ENCODE assay signal across 8 mouse cellular contexts in genomic region chr2:122146687-122147086, GRCm38 (mm10). TPM values are rescaled to one million over a fixed set of nuclear protein-coding genes. Genes with fewer than 3 reads are reported as not detected.
DNase-seq lines count a peak whose midpoint lies in the region; ATAC-seq and TF ChIP-seq lines count a peak whose summit lies in the region.
"Had no signal": no experiment of that assay in that cellular context is flagged by ENCODE, and none has a peak within 500 bp of the region (broad histone marks: within the 10 kb centered on the region; RNA-seq: fewer than 3 reads in every experiment).

No protein-coding gene starts in this region.

- peaks cover 9% of the 10 kb centered on the region for H3K36me3 ChIP-seq in heart, embryonic 13.5 days
- H3K36me3 ChIP-seq in myocyte (ENCODE audit: control insufficient read depth, insufficient read depth), result peaks cover 5% of the 10 kb centered on the region

- peaks cover 4% of the 10 kb centered on the region; the same call in 1 of the 2 replicates for H3K4me1 ChIP-seq in bone marrow, adult 2 months (ENCODE audit: control insufficient read depth, insufficient read depth, low read length)
- H3K4me1 ChIP-seq in heart, embryonic 13.5 days, result peaks cover 22% of the 10 kb centered on the region

- H3K79me2 ChIP-seq in myocyte (ENCODE audit: control insufficient read depth, insufficient read depth), result peaks cover 39% of the 10 kb centered on the region

- no peak for DNase-seq in left cerebral cortex, adult 2 months (ENCODE audit: extremely low spot score in 1 of 2, low spot score in 2 of 2)
- no peak for DNase-seq in left cerebral cortex, adult 18-20 months (ENCODE audit: low spot score in 2 of 2)
- no peak for DNase-seq in left cerebral cortex, postnatal 10 days (ENCODE audit: extremely low spot score in 1 of 2, low spot score in 2 of 2)
- DNase-seq in gastrocnemius, postnatal 4 days (ENCODE audit: low spot score in 2 of 2), result no peak

- peak overlapping the region; percentile 25; the same call in 1 of the 2 replicates for H3K27ac ChIP-seq in left cerebral cortex, adult 2 months
- H3K27ac ChIP-seq in bone marrow, adult 2 months (ENCODE audit: control insufficient read depth, insufficient read depth, low read depth, low read length, poor library complexity), result peak overlapping the region; percentile 90
- H3K27ac ChIP-seq in heart, embryonic 13.5 days (replicated peaks), result peak overlapping the region; percentile 63

- 0 out of 2 replicates have a peak, but pooled peaks have one; percentile 21 for TF ChIP-seq POLR2A in bone marrow, adult 2 months (IDR thresholded peaks at IDR 0.05; ENCODE audit: borderline replicate concordance, control insufficient read depth, low read depth, low read length)
- TF ChIP-seq POLR2A in myocyte (IDR thresholded peaks at IDR 0.05; ENCODE audit: insufficient read length, low read depth), result no peak

- H3K9me3 ChIP-seq in heart, embryonic 13.5 days, result no peaks in the 10 kb centered on the region

- no peak for ATAC-seq in heart, embryonic 13.5 days (ENCODE audit: extremely low read depth, insufficient number of reproducible peaks, low FRiP score, low TSS enrichment)

- WGBS in bone marrow, adult 2 months, result 10% methylated on average over 6 of the region's 6 CpGs
- WGBS in heart, embryonic 13.5 days, result 52% methylated on average over 6 of the region's 6 CpGs

- intact Hi-C loops in left cerebral cortex, adult 2 months (cut with DNase I), result loop anchor here (1.0 kb wide), 2 partner anchors 28 to 229 kb away; partner anchors contain the start of gene Spg11
- intact Hi-C loops in left cerebral cortex, postnatal 10 days (cut with DNase I), result no loop called here

- H3K4me2 ChIP-seq in heart, embryonic 13.5 days, result peak overlapping the region; percentile 79
- peak overlapping the region; percentile 80 for H3K4me2 ChIP-seq in myocyte (ENCODE audit: low read depth)

- TF ChIP-seq CTCF in left cerebral cortex, adult 2 months (IDR thresholded peaks at IDR 0.05), result no peak
- no peak for TF ChIP-seq CTCF in bone marrow, adult 2 months (IDR thresholded peaks at IDR 0.05; ENCODE audit: control insufficient read depth, insufficient read depth, low read length)

- H3ac ChIP-seq in myocyte (ENCODE audit: control insufficient read depth, insufficient read length), result no peak overlapping the region

- no peak overlapping the region for H3K4me3 ChIP-seq in left cerebral cortex, adult 2 months
- peak overlapping the region; percentile 64 for H3K4me3 ChIP-seq in bone marrow, adult 2 months (replicated peaks; ENCODE audit: control insufficient read depth, low read depth, low read length)
- H3K4me3 ChIP-seq in heart, embryonic 13.5 days, result 0 out of 2 replicates have a peak overlapping the region, but pooled peaks have one; percentile 81
- peak overlapping the region; percentile 91 for H3K4me3 ChIP-seq in myocyte

- H3K9ac ChIP-seq in heart, embryonic 13.5 days, result no peak overlapping the region

- H3K27me3 ChIP-seq in heart, embryonic 13.5 days (replicated peaks), result no peaks in the 10 kb centered on the region; the same call in 1 of the 2 replicates
- H3K27me3 ChIP-seq in myocyte (ENCODE audit: control insufficient read depth, insufficient read depth, insufficient read length), result no peaks in the 10 kb centered on the region

TF ChIP-seq in myocyte, 11 proteins besides CTCF, POLR2A, EP300 and RAD21:
- no peak for TF ChIP-seq MYOD1 (IDR thresholded peaks at IDR 0.05; ENCODE audit: control insufficient read depth in 1 of 3, insufficient read length in 2 of 3, low read depth in 2 of 3)

RNA-seq across cellular contexts. Expression of gene B2m, which starts 0.8 kb away (rescaled TPM):
- total RNA-seq in left cerebral cortex, adult 2 months (2021), result 100 to 1,000 TPM; 108 to 118 TPM
- total RNA-seq in left cerebral cortex, adult 18-20 months (2021), result 100 to 1,000 TPM; 121 to 139 TPM
- polyA plus RNA-seq in bone marrow, adult 2 months (2011; ENCODE audit: insufficient read depth, insufficient read length, low replicate concordance, missing spikeins), result 485 and 609 TPM in 2 replicates
- 268 and 284 TPM in 2 replicates for polyA plus RNA-seq in heart, embryonic 13.5 days (2015; fragmentation: Nextera tagmentation; extraction: Ambion mirVana)
- polyA plus RNA-seq in myocyte (2012; fragmentation: generic; extraction: Trizol), result 321 TPM
- total RNA-seq in left cerebral cortex, postnatal 10 days (2021), result 10 to 100 TPM; 72.1 to 76.8 TPM
- total RNA-seq in gastrocnemius, postnatal 4 days (2021), result 100 to 1,000 TPM; 168 to 182 TPM

RNA-seq across cellular contexts. Expression of gene Trim69, which starts 13.8 kb away (rescaled TPM):
- total RNA-seq in left cerebral cortex, adult 2 months (2021), result not detected
- not detected for total RNA-seq in left cerebral cortex, adult 18-20 months (2021)
- not detected in 2 replicates for polyA plus RNA-seq in bone marrow, adult 2 months (2011; ENCODE audit: insufficient read depth, insufficient read length, low replicate concordance, missing spikeins)
- 0.14 TPM in 1 of 2 replicates, not detected in the other for polyA plus RNA-seq in heart, embryonic 13.5 days (2015; fragmentation: Nextera tagmentation; extraction: Ambion mirVana)
- polyA plus RNA-seq in myocyte (2012; fragmentation: generic; extraction: Trizol), result 0.04 TPM
- not detected for total RNA-seq in left cerebral cortex, postnatal 10 days (2021)
- total RNA-seq in gastrocnemius, postnatal 4 days (2021), result not detected
- total RNA-seq: layer of hippocampus, postnatal 14 days had no signal

RNA-seq across cellular contexts. Expression of gene Spg11, which starts 28.5 kb away (rescaled TPM):
- 10 to 100 TPM; 15.5 to 16.2 TPM for total RNA-seq in left cerebral cortex, adult 2 months (2021)
- 10 to 100 TPM; 15.9 to 16.1 TPM for total RNA-seq in left cerebral cortex, adult 18-20 months (2021)
- 1.7 and 6.3 TPM in 2 replicates for polyA plus RNA-seq in bone marrow, adult 2 months (2011; ENCODE audit: insufficient read depth, insufficient read length, low replicate concordance, missing spikeins)
- 4.7 and 4.9 TPM in 2 replicates for polyA plus RNA-seq in heart, embryonic 13.5 days (2015; fragmentation: Nextera tagmentation; extraction: Ambion mirVana)
- polyA plus RNA-seq in myocyte (2012; fragmentation: generic; extraction: Trizol), result 5.8 TPM
- total RNA-seq in left cerebral cortex, postnatal 10 days (2021), result 10 to 100 TPM; 19.8 to 20.4 TPM
- total RNA-seq in gastrocnemius, postnatal 4 days (2021), result 10 to 100 TPM; 11.4 to 12.8 TPM

RNA-seq across cellular contexts. Expression of gene Patl2, which starts 39.3 kb away (rescaled TPM):
- total RNA-seq in left cerebral cortex, adult 2 months (2021), result not detected
- under 1 TPM in 1 of 2 experiments, not detected in 1; 0.14 TPM for total RNA-seq in left cerebral cortex, adult 18-20 months (2021)
- not detected in 2 replicates for polyA plus RNA-seq in bone marrow, adult 2 months (2011; ENCODE audit: insufficient read depth, insufficient read length, low replicate concordance, missing spikeins)
- not detected in 2 replicates for polyA plus RNA-seq in heart, embryonic 13.5 days (2015; fragmentation: Nextera tagmentation; extraction: Ambion mirVana)
- polyA plus RNA-seq in myocyte (2012; fragmentation: generic; extraction: Trizol), result 0.07 TPM
- total RNA-seq in left cerebral cortex, postnatal 10 days (2021), result under 1 TPM in 1 of 2 experiments, not detected in 1; 0.14 TPM
- not detected for total RNA-seq in gastrocnemius, postnatal 4 days (2021)

RNA-seq across cellular contexts. Expression of gene Terb2, which starts 39.4 kb away (rescaled TPM):
- total RNA-seq in left cerebral cortex, adult 2 months (2021), result not detected
- total RNA-seq in left cerebral cortex, adult 18-20 months (2021), result not detected
- not detected in 2 replicates for polyA plus RNA-seq in bone marrow, adult 2 months (2011; ENCODE audit: insufficient read depth, insufficient read length, low replicate concordance, missing spikeins)
- polyA plus RNA-seq in heart, embryonic 13.5 days (2015; fragmentation: Nextera tagmentation; extraction: Ambion mirVana), result not detected in 2 replicates
- not detected for polyA plus RNA-seq in myocyte (2012; fragmentation: generic; extraction: Trizol)
- not detected for total RNA-seq in left cerebral cortex, postnatal 10 days (2021)
- not detected for total RNA-seq in gastrocnemius, postnatal 4 days (2021)
- total RNA-seq: layer of hippocampus, postnatal 14 days had no signal

Comparison
In these comparisons a context has a peak if more than half of its experiments do, and no peak if none do; other contexts are left out.
1. H3K27ac ChIP-seq: peak in every context shown above with its lines; median percentile 90 in bone marrow, adult 2 months; 63 in heart, embryonic 13.5 days; 25 in left cerebral cortex, adult 2 months.